Mouse (Mus musculus): ENCODE data around the gene Tcf21. TPM values are rescaled to one million over a fixed set of nuclear protein-coding genes. Genes with fewer than 3 reads are reported as not detected.

Tcf21 gene
- polyA plus RNA-seq, 1 experiment from 2014 or later, result 0.82 TPM

DNA sequence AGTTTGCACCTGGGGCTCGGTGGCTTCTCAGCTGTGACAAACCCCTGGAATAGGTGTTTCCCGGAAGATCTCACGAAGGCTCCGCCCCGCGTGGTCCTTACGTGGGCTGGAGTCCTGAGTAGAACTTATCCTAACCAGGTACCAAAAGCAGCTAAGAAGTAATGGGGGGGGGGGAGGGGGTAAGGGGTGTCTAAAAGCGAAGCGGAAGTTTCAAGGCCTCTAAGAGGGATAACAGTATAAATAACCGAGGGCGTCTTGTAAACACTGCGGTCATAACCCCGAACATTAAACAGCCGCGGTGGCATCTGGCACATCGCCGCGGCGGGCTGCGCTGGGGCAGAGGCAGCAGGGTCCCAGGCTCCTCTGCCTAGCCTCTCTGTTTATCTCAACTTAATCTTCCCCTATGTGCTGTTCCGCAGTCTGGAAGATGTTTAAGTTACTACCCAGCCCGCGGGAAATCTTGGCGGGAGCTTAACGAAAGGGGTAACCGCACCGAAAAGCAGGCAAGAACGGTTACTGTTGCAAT is 3.7 kb downstream of the Tcf21 start:
- DNase-seq (ENCODE audit: low spot score), result no peak

GRCm38 (mm10) chr10:22815461-22816236 is 4.3 kb downstream of the Tcf21 start:
- DNase-seq (ENCODE audit: low spot score), result no peak

GRCm38 (mm10) chr10:22814771-22815170 is 5.2 kb downstream of the Tcf21 start:
- DNase-seq (ENCODE audit: low spot score), result no peak

DNA sequence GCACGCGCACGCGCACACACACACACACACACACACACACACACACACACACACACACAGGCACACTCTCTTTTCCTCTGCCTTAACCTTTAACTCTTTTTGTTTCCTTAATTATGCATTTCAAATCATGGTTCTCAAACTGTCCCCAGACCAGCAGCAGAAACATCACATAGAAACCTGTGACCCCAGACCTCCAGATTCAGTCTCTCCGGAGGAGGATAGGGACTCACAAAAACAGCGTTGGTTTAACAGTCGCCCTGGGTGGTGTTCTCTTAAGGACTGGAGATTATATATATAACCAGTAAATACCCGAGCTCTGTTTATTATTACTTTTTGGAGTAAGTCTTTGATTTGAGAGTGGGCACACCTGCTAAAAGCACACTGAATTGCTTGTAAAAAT is 5.7 kb downstream of the Tcf21 start:
- DNase-seq (ENCODE audit: low spot score), result no peak

GRCm38 (mm10) chr10:22813317-22813960 is 6.5 kb downstream of the Tcf21 start:
- no peak for DNase-seq (ENCODE audit: low spot score)

DNA sequence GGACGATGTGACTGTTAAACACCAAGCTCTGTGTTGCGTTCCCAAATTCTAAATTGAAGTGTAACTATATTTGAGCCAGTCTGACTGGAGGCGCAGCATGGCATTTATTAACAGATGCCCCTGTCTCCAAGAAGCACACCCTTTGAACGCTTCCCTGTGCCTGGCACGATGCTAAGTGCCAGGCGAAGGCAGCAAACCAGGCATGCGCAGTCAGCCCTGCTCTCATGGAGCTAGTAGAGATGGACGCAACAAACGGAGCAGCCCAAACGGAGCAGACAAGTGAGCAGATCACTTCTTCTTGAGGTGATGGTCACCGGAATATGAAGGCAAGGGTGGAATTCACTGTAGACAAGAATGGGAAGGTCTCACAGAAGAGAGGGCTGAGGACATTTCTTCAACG is 8.1 kb downstream of the Tcf21 start:
- no peak for DNase-seq (ENCODE audit: low spot score)

DNA sequence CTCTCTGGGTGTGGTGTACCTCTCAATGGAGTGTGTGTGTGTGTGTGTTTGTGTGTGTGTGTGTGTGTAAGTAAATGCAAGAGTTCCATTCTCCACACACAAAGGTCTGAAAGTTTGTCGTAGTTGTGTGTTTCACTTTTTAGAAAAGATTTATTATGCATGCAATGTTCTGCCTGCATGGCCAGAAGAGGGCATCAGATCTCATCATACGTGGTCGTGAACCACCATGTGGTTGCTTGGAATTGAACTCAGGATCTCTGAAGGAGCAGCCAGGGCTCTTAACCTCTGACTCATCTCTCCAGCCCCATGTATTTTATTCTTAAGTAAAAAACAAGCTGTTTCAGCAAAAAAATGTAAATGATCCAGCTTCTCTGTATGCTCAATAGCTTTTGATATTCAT is 37.3 kb downstream of the Tcf21 start:
- no peak for DNase-seq (ENCODE audit: low spot score)

GRCm38 (mm10) chr10:22781466-22781865 is 38.5 kb downstream of the Tcf21 start:
- DNase-seq (ENCODE audit: low spot score), result peak; percentile 5

GRCm38 (mm10) chr10:22777939-22778338 is 42.0 kb downstream of the Tcf21 start:
- DNase-seq (ENCODE audit: low spot score), result no peak

DNA sequence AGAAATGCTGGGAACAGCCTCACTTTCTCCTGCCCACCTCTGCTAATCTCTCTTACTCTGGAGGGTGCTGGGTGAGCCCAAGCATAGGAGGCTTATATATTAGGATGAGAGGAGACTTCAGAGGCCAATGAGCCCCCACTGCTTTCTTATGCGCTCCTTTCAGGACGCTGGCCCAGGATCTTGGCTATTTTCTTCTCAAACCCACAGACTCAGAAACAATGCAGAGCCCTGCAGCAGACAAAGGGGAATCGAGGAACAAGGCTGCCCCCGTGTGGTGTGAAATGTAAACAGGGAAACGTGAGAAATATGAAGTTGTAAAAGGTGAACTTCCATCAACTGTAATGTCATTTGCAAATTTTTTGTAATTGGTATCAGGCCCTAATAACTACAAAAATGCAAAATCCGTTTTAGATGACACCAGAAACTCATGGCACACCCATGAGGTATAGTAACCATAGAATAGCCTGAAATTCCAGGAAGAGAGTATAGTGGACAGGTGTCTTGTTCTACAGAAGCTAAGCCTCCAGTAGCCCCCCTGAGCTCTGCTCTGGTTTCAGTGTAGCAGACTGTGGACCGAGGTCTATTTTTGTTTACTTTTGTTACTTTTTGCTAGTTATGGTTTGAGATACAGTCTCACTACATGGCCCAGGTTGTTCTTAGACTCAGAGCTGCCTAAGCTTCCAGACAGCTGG is 43.8 kb downstream of the Tcf21 start:
- no peak for DNase-seq (ENCODE audit: low spot score)

GRCm38 (mm10) chr10:22775456-22775855 is 44.5 kb downstream of the Tcf21 start:
- DNase-seq (ENCODE audit: low spot score), result no peak

DNA sequence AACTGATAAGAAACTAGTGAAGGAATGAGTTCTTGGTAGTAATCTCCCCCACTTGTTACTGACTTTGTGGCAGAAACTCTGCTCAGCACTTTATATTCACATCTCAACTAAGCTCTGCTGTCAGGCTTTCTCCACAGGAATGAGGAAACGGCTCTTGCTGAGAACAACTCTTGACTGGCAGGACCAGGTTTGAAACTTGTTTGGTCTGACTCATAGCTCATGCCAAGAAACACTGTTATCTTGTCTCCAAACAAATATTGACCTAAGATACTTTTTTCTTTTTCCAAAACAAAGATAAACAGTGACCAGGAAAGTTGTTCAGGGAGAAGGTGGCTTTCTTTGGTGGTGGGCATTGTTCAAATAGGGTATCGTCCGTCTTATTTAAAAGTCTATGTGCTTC is 45.3 kb downstream of the Tcf21 start:
- DNase-seq (ENCODE audit: low spot score), result no peak

Other genes with a start within 250 kb of the Tcf21 start
- 0.17 and 0.26 TPM in 2 replicates for gene Slc2a12, start 175.2 kb downstream of the Tcf21 start, polyA plus RNA-seq (2015; fragmentation: Nextera tagmentation; extraction: Ambion mirVana)
- 70.5 and 74.2 TPM in 2 replicates for gene Tbpl1, start 88.2 kb downstream of the Tcf21 start, polyA plus RNA-seq (2015; fragmentation: Nextera tagmentation; extraction: Ambion mirVana)

All from thymus, postnatal 0 days (tissue).